Mouse (Mus musculus) forebrain, embryonic 16.5 days (tissue): Measurements from ENCODE around the gene Gpr33. TPM values are rescaled to one million over a fixed set of nuclear protein-coding genes. Genes with fewer than 3 reads are reported as not detected.

Experiments
- ATAC-seq: fragments of 200-750 bp; cut with Nextera tagmentation; 2 replicates; pipeline ENCODE4 v1.8.0; 2017; ENCODE audit warnings: mild to moderate bottlenecking, moderate library complexity
- H3K27ac ChIP-seq: fragments of 300-500 bp; sonication (generic); 2 replicates; pipeline ENCODE4 v1.5.1; 2014; ENCODE audit warnings: low read length, control low read depth
- H3K27me3 ChIP-seq: fragments of 300-500 bp; sonication (generic); replicated peaks from 2 replicates; pipeline ENCODE4 v1.6.1; 2014; ENCODE audit warnings: low read length; ENCODE audit not compliant: control insufficient read depth, insufficient read depth
- H3K36me3 ChIP-seq: fragments of 300-500 bp; sonication (generic); 2 replicates; pipeline ENCODE4 v1.6.1; 2014; ENCODE audit not compliant: control insufficient read depth, insufficient read depth
- H3K4me1 ChIP-seq: fragments of 300-500 bp; sonication (generic); replicated peaks from 2 replicates; pipeline ENCODE4 v1.6.1; 2014; ENCODE audit warnings: low read length; ENCODE audit not compliant: control insufficient read depth, insufficient read depth
- H3K4me2 ChIP-seq: fragments of 300-500 bp; sonication (generic); 2 replicates; pipeline ENCODE4 v1.6.1; 2014; ENCODE audit warnings: mild to moderate bottlenecking, low read length, control low read depth
- H3K4me3 ChIP-seq: fragments of 300-500 bp; sonication (generic); replicated peaks from 2 replicates; pipeline ENCODE4 v1.5.1; 2014; ENCODE audit warnings: mild to moderate bottlenecking, low read length, control low read depth
- H3K9ac ChIP-seq: fragments of 300-500 bp; sonication (generic); replicated peaks from 2 replicates; pipeline ENCODE4 v1.6.1; 2014; ENCODE audit warnings: low read depth, low read length, control low read depth
- H3K9me3 ChIP-seq: fragments of 300-500 bp; sonication (generic); 2 replicates; pipeline ENCODE4 v1.6.1; 2016; ENCODE audit warnings: low read length; ENCODE audit not compliant: control insufficient read depth
- WGBS: fragments of 180-500 bp; shearing (Covaris S2); extraction: QIAGEN DNeasy Blood & Tissue Kit; methylation state at CpG from one replicate; pipeline ENCODE4 v1.1.7; 2014; 5-methylcytosine and 5-hydroxymethylcytosine counted together
- polyA plus RNA-seq: library from polyadenylated mRNA; unstranded; fragments of >200 nt; fragmentation: Nextera tagmentation; extraction: Ambion mirVana; gene quantifications from 2 replicates; pipeline ENCODE4 v1.2.1, GENCODE M21; 2015

Gpr33 gene
- polyA plus RNA-seq: not detected in 2 replicates

DNA sequence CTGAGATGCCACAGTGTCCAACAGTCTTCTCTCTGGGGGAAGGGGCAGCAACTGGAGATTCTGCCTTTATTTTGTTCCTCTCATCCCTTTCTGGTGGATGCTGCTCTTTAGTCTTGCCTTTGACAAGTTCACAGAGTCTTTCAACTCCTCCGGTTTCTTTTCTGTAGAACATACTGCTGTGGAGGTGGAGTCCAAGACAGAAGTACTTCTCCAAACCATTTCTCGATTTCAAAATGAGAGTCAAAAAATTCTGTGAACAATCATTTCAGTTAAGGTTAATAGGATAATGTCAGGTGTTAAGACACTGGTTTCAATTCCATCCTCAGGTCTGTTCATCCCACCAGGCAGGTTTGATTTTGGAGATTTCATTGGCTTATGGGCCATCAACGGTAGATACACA, at the start of gene Gpr33:
Gpr33 (minus strand) TSS at position 101 of the 400 bp plus-strand sequence.
- ATAC-seq: no peak
- H3K27ac ChIP-seq: no peak within 1 kb of the TSS
- 94% methylated on average over 3 of the region's 3 CpGs for WGBS

GRCm38 (mm10) chr12:52049324-52049723, 21.5 kb upstream of the Gpr33 start:
- no peaks in the 10 kb centered on the region for H3K4me1 ChIP-seq
- no peak overlapping the region for H3K9ac ChIP-seq
- WGBS: 67% methylated on average over 2 of the region's 2 CpGs
- ATAC-seq: no peak
- H3K4me2 ChIP-seq: no peak overlapping the region
- no peaks in the 10 kb centered on the region for H3K36me3 ChIP-seq
- H3K27me3 ChIP-seq: no peaks in the 10 kb centered on the region
- H3K4me3 ChIP-seq: no peak overlapping the region
- H3K27ac ChIP-seq: no peak overlapping the region
- no peaks in the 10 kb centered on the region for H3K9me3 ChIP-seq

More for the DNA sequence above, at the start of gene Gpr33:
- Histone ChIP-seq H3K4me3 (no peak within 1 kb of the TSS), H3K9ac (no peak within 1 kb of the TSS), H3K9me3 (no peaks in the 10 kb centered on the region), H3K4me2 (no peak within 1 kb of the TSS), H3K36me3 (no peaks in the 10 kb centered on the region), H3K4me1 (no peaks in the 10 kb centered on the region), H3K27me3 (no peaks in the 10 kb centered on the region)

- no peak overlapping the region for H3K9ac ChIP-seq
- H3K4me3 ChIP-seq: no peak overlapping the region
- no peaks in the 10 kb centered on the region for H3K4me1 ChIP-seq
- H3K4me2 ChIP-seq: no peak overlapping the region
- no peaks in the 10 kb centered on the region for H3K9me3 ChIP-seq
- H3K36me3 ChIP-seq: no peaks in the 10 kb centered on the region
- H3K27ac ChIP-seq: no peak overlapping the region
- no peaks in the 10 kb centered on the region for H3K27me3 ChIP-seq
- WGBS: 89% methylated on average over 4 of the region's 4 CpGs
- ATAC-seq: no peak
Observed at GRCm38 (mm10) chr12:52046371-52046770, 18.5 kb upstream of the Gpr33 start.

DNA sequence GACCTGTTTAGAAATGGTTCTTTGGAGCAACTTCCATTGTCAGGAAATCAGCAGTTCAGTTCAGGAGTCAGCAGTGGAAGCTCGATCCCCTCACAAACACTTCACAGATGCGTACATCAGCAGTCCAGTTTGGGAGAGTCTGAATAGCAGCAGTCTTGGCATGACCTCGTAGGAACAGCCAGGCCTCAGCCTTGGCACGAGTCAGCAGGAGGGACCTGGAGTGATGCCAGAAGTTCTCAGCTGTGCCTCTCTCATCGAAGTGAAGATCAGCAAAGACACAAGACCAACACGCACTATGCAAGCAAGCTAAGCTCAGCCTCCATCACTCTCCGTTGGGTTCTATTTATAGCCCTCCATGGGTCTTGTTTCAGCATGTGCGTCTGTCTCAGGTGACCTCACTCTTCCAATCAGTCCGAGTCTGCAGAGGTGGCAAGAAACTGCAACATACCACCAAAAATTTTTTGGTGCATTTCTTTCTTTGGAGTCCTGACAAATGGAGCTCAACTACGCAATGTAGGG, 15.0 kb upstream of the Gpr33 start:
- peak; percentile 28; the same call in 1 of the 2 replicates for ATAC-seq
- H3K9me3 ChIP-seq: no peaks in the 10 kb centered on the region

GRCm38 (mm10) chr12:52038352-52038751, 10.5 kb upstream of the Gpr33 start:
- WGBS: 54% methylated on average over 3 of the region's 3 CpGs
- ATAC-seq: peak; percentile 45; the same call in 1 of the 2 replicates

More for the DNA sequence above, 15.0 kb upstream of the Gpr33 start:
- WGBS: 50% methylated on average over 10 of the region's 10 CpGs
- no peak overlapping the region for H3K4me3 ChIP-seq
- H3K4me1 ChIP-seq: no peaks in the 10 kb centered on the region
- H3K36me3 ChIP-seq: no peaks in the 10 kb centered on the region
- no peak overlapping the region for H3K9ac ChIP-seq
- H3K27ac ChIP-seq: no peak overlapping the region
- H3K27me3 ChIP-seq: no peaks in the 10 kb centered on the region
- H3K4me2 ChIP-seq: no peak overlapping the region

DNA sequence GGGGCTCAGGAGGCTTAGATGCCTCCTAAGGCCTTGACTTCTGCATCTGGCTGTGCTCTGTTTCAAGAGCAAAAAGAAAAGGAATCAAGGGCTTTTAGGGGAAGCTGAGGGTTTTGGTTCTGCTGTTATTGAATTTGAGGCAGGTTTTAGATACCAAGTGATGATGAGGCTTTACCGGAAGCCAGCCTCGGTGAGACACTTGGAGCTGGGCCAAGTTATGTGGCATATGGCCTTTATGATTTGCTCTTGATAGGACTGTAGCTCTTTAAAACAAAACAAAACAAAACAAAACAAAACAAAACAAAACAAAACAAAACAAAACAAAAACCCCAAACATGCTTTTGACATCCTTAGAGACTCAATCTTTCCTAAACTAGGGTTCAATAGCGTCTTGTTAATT, 7.1 kb upstream of the Gpr33 start:
- Histone ChIP-seq H3K9me3 (no peaks in the 10 kb centered on the region), H3K4me2 (no peak overlapping the region), H3K4me1 (no peaks in the 10 kb centered on the region), H3K27me3 (no peaks in the 10 kb centered on the region), H3K27ac (no peak overlapping the region), H3K9ac (no peak overlapping the region), H3K4me3 (no peak overlapping the region), H3K36me3 (no peaks in the 10 kb centered on the region)
- no peak for ATAC-seq
- 79% methylated on average over 3 of the region's 3 CpGs for WGBS

More at GRCm38 (mm10) chr12:52038352-52038751, 10.5 kb upstream of the Gpr33 start:
- Histone ChIP-seq H3K4me3 (no peak overlapping the region), H3K4me1 (no peaks in the 10 kb centered on the region), H3K9ac (no peak overlapping the region), H3K9me3 (no peaks in the 10 kb centered on the region), H3K27ac (no peak overlapping the region), H3K27me3 (no peaks in the 10 kb centered on the region), H3K36me3 (no peaks in the 10 kb centered on the region), H3K4me2 (no peak overlapping the region)

DNA sequence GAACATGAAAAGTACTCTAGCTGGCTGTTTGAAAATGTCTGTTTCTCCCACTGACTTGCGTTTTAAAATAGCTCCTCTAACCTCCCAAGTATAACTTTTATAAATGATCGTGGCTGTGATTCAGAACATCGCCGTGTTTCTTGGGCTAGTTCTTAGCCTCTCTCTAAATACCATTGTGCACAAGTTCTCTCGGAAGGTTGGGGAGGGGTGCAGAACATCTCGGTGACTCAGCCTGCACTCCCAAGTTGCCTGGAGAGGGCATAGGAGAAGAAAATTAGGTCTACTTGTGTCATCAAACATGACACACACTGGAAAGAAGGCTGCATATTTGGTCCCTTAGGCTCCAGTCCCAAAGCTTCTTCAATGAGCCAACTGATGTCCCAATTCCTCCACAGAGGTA, 4.4 kb upstream of the Gpr33 start:
- Histone ChIP-seq H3K4me3 (no peak overlapping the region), H3K36me3 (no peaks in the 10 kb centered on the region), H3K4me2 (no peak overlapping the region), H3K9me3 (no peaks in the 10 kb centered on the region), H3K27me3 (no peaks in the 10 kb centered on the region), H3K9ac (no peak overlapping the region), H3K4me1 (no peaks in the 10 kb centered on the region), H3K27ac (no peak overlapping the region)
- WGBS: 89% methylated on average over 6 of the region's 6 CpGs
- no peak for ATAC-seq

GRCm38 (mm10) chr12:52014494-52015029, 13.3 kb downstream of the Gpr33 start:
- Histone ChIP-seq H3K4me1 (peaks cover 7% of the 10 kb centered on the region), H3K27me3 (no peaks in the 10 kb centered on the region), H3K9me3 (no peaks in the 10 kb centered on the region), H3K9ac (no peak overlapping the region), H3K4me2 (no peak overlapping the region), H3K36me3 (no peaks in the 10 kb centered on the region), H3K4me3 (no peak overlapping the region), H3K27ac (no peak overlapping the region)
- ATAC-seq: no peak
- WGBS: 79% methylated on average over 7 of the region's 7 CpGs

GRCm38 (mm10) chr12:52014044-52014443, 13.8 kb downstream of the Gpr33 start:
- no peaks in the 10 kb centered on the region for H3K9me3 ChIP-seq
- 87% methylated on average over 11 of the region's 11 CpGs for WGBS
- H3K27ac ChIP-seq: no peak overlapping the region
- H3K4me2 ChIP-seq: no peak overlapping the region
- H3K4me3 ChIP-seq: no peak overlapping the region
- H3K4me1 ChIP-seq: peaks cover 9% of the 10 kb centered on the region
- H3K9ac ChIP-seq: no peak overlapping the region
- no peaks in the 10 kb centered on the region for H3K36me3 ChIP-seq
- no peaks in the 10 kb centered on the region for H3K27me3 ChIP-seq
- ATAC-seq: no peak

DNA sequence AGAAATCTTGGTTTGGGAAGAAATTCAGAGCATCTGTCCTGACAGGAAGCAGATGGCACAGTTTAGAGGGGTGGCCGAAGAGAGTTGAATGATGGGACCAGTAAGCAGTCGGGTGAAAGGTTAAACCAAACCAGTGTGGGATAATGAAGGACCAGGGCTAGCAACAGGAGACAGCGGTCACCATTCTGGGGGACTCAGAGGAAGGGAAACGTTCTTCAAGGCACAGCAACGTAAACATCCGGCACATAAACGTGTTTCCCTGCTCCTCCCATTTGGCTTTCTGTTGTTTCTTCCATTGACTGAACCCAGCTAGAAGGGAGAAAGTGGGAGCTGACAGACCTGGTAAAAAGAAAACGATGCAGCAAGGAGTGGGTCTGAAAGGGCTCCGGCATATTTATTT, 14.6 kb downstream of the Gpr33 start:
- H3K27ac ChIP-seq: no peak overlapping the region
- ATAC-seq: no peak
- H3K27me3 ChIP-seq: no peaks in the 10 kb centered on the region
- H3K4me3 ChIP-seq: no peak overlapping the region
- H3K36me3 ChIP-seq: no peaks in the 10 kb centered on the region
- H3K4me1 ChIP-seq: peaks cover 9% of the 10 kb centered on the region
- WGBS: 74% methylated on average over 9 of the region's 9 CpGs
- H3K9me3 ChIP-seq: no peaks in the 10 kb centered on the region
- no peak overlapping the region for H3K9ac ChIP-seq
- no peak overlapping the region for H3K4me2 ChIP-seq
